Mouse (Mus musculus) forebrain, embryonic 14.5 days (tissue): Measurements from ENCODE around the gene Rnf126. TPM values are rescaled to one million over a fixed set of nuclear protein-coding genes. Genes with fewer than 3 reads are reported as not detected.

Source experiments
- ATAC-seq: fragments of 200-750 bp; cut with Nextera tagmentation; 2 replicates; pipeline ENCODE4 v1.8.0; 2017; ENCODE audit warnings: mild to moderate bottlenecking, moderate library complexity
- DNase-seq: peaks from one replicate; pipeline ENCODE4 v3.0.0-alpha.2; 2015; ENCODE audit warnings: low spot score
- H3K27ac ChIP-seq: fragments of 300-500 bp; sonication (generic); 2 replicates; pipeline ENCODE4 v1.5.1; 2014; ENCODE audit warnings: low read depth, mild to moderate bottlenecking, control low read depth, low read length, moderate library complexity
- H3K27me3 ChIP-seq: fragments of 300-500 bp; sonication (generic); replicated peaks from 2 replicates; pipeline ENCODE4 v1.6.1; 2014; ENCODE audit warnings: low read length, control low read depth, mixed read lengths; ENCODE audit not compliant: control insufficient read depth, insufficient read depth
- H3K36me3 ChIP-seq: fragments of 300-500 bp; sonication (generic); 2 replicates; pipeline ENCODE4 v1.6.1; 2014; ENCODE audit warnings: low read length, control low read depth; ENCODE audit not compliant: control insufficient read depth, insufficient read depth
- H3K4me1 ChIP-seq: fragments of 300-500 bp; sonication (generic); 2 replicates; pipeline ENCODE4 v1.6.1; 2014; ENCODE audit warnings: antibody characterized with exemption, low read length, control low read depth; ENCODE audit not compliant: control insufficient read depth, insufficient read depth
- H3K4me2 ChIP-seq: fragments of 300-500 bp; sonication (generic); 2 replicates; pipeline ENCODE4 v1.6.1; 2014; ENCODE audit warnings: mild to moderate bottlenecking, control low read depth, low read length
- H3K4me3 ChIP-seq: fragments of 300-500 bp; sonication (generic); 2 replicates; pipeline ENCODE4 v1.5.1; 2014; ENCODE audit warnings: low read depth, low read length, control low read depth
- H3K9ac ChIP-seq: fragments of 300-500 bp; sonication (generic); 2 replicates; pipeline ENCODE4 v1.6.1; 2014; ENCODE audit warnings: mild to moderate bottlenecking, low read length, control low read depth, moderate library complexity
- H3K9me3 ChIP-seq: fragments of 300-500 bp; sonication (generic); replicated peaks from 2 replicates; pipeline ENCODE4 v1.6.1; 2016; ENCODE audit warnings: low read length, control low read depth, mixed read lengths; ENCODE audit not compliant: control insufficient read depth
- WGBS: fragments of 180-500 bp; shearing (Covaris S2); extraction: QIAGEN DNeasy Blood & Tissue Kit; methylation state at CpG from one replicate; pipeline ENCODE4 v1.1.7; 2014; 5-methylcytosine and 5-hydroxymethylcytosine counted together
- polyA plus RNA-seq: library from polyadenylated mRNA; unstranded; fragments of >200 nt; fragmentation: Nextera tagmentation; extraction: Ambion mirVana; gene quantifications from 2 replicates; pipeline ENCODE4 v1.2.1, GENCODE M21; 2014

The Rnf126 gene
- polyA plus RNA-seq: 60.6 and 75.7 TPM in 2 replicates

- DNase-seq (peak; percentile 98), ATAC-seq (peak; percentile 90)
- WGBS: under 1% methylated on average over 74 of the region's 101 CpGs
- Histone ChIP-seq H3K9ac (peak within 1 kb of the TSS; percentile 96), H3K9me3 (no peaks in the 10 kb centered on the region), H3K27me3 (no peaks in the 10 kb centered on the region), H3K27ac (peak within 1 kb of the TSS; percentile 90), H3K36me3 (peaks cover 9% of the 10 kb centered on the region), H3K4me3 (peak within 1 kb of the TSS; percentile 94), H3K4me1 (peaks cover 14% of the 10 kb centered on the region), H3K4me2 (peak within 1 kb of the TSS; percentile 80)
Measured at GRCm38 (mm10) chr10:79766508-79767325, at the start of gene Rnf126. Gene Rnf126 (minus strand): TSS chr10:79766952.

GRCm38 (mm10) chr10:79815671-79816494 lies 49.1 kb upstream of the Rnf126 start:
- WGBS: 87% methylated on average over 12 of the region's 12 CpGs
- H3K36me3 ChIP-seq: peaks cover 90% of the 10 kb centered on the region

GRCm38 (mm10) chr10:79814271-79814842 lies 47.6 kb upstream of the Rnf126 start:
- Histone ChIP-seq H3K4me2 (no peak overlapping the region), H3K9me3 (no peaks in the 10 kb centered on the region), H3K27me3 (no peaks in the 10 kb centered on the region), H3K36me3 (peaks cover 85% of the 10 kb centered on the region), H3K9ac (no peak overlapping the region), H3K4me1 (no peaks in the 10 kb centered on the region), H3K4me3 (no peak overlapping the region), H3K27ac (no peak overlapping the region)
- ATAC-seq (no peak), DNase-seq (no peak)
- WGBS: 90% methylated on average over 5 of the region's 5 CpGs

More at GRCm38 (mm10) chr10:79815671-79816494, 49.1 kb upstream of the Rnf126 start:
- Histone ChIP-seq H3K27ac (no peak overlapping the region), H3K9ac (no peak overlapping the region), H3K4me1 (no peaks in the 10 kb centered on the region), H3K4me3 (no peak overlapping the region), H3K4me2 (no peak overlapping the region), H3K27me3 (no peaks in the 10 kb centered on the region), H3K9me3 (no peaks in the 10 kb centered on the region)
- DNase-seq: no peak
- no peak for ATAC-seq

- peak; percentile 86 for DNase-seq
- Histone ChIP-seq H3K9me3 (no peaks in the 10 kb centered on the region), H3K36me3 (peaks cover 87% of the 10 kb centered on the region), H3K27me3 (no peaks in the 10 kb centered on the region), H3K4me1 (no peaks in the 10 kb centered on the region), H3K9ac (no peak overlapping the region), H3K27ac (0 out of 2 replicates have a peak overlapping the region, but pooled peaks have one; percentile 9), H3K4me2 (no peak overlapping the region), H3K4me3 (no peak overlapping the region)
- peak; percentile 68 for ATAC-seq
- 28% methylated on average over 15 of the region's 15 CpGs for WGBS
Measured at GRCm38 (mm10) chr10:79811736-79812637, 45.2 kb upstream of the Rnf126 start.

GRCm38 (mm10) chr10:79808728-79809127 lies 42.0 kb upstream of the Rnf126 start:
- no peak overlapping the region for H3K27ac ChIP-seq

GRCm38 (mm10) chr10:79807826-79808225 lies 41.1 kb upstream of the Rnf126 start:
- no peak overlapping the region for H3K9ac ChIP-seq
- DNase-seq (no peak), ATAC-seq (no peak)
- H3K27me3 ChIP-seq: no peaks in the 10 kb centered on the region
- H3K27ac ChIP-seq: peak overlapping the region; percentile 48; the same call in 1 of the 2 replicates
- no peak overlapping the region for H3K4me3 ChIP-seq
- 68% methylated on average over 11 of the region's 11 CpGs for WGBS
- no peak overlapping the region for H3K4me2 ChIP-seq
- H3K4me1 ChIP-seq: peaks cover 17% of the 10 kb centered on the region
- H3K9me3 ChIP-seq: no peaks in the 10 kb centered on the region
- peaks cover 55% of the 10 kb centered on the region for H3K36me3 ChIP-seq

More at GRCm38 (mm10) chr10:79808728-79809127, 42.0 kb upstream of the Rnf126 start:
- no peak overlapping the region for H3K9ac ChIP-seq
- ATAC-seq (no peak), DNase-seq (no peak)
- H3K9me3 ChIP-seq: no peaks in the 10 kb centered on the region
- 90% methylated on average over 11 of the region's 11 CpGs for WGBS
- no peak overlapping the region for H3K4me2 ChIP-seq
- peaks cover 60% of the 10 kb centered on the region for H3K36me3 ChIP-seq
- H3K27me3 ChIP-seq: no peaks in the 10 kb centered on the region
- no peak overlapping the region for H3K4me3 ChIP-seq
- peaks cover 9% of the 10 kb centered on the region for H3K4me1 ChIP-seq

GRCm38 (mm10) chr10:79806972-79807371 lies 40.2 kb upstream of the Rnf126 start:
- H3K27ac ChIP-seq: no peak overlapping the region
- ATAC-seq (no peak), DNase-seq (no peak)
- H3K4me3 ChIP-seq: no peak overlapping the region
- H3K4me2 ChIP-seq: no peak overlapping the region
- peaks cover 26% of the 10 kb centered on the region for H3K4me1 ChIP-seq
- peaks cover 48% of the 10 kb centered on the region for H3K36me3 ChIP-seq
- H3K9me3 ChIP-seq: no peaks in the 10 kb centered on the region
- no peak overlapping the region for H3K9ac ChIP-seq
- no peaks in the 10 kb centered on the region for H3K27me3 ChIP-seq
- WGBS: 84% methylated on average over 10 of the region's 10 CpGs

GRCm38 (mm10) chr10:79806331-79806730 lies 39.6 kb upstream of the Rnf126 start:
- Histone ChIP-seq H3K27me3 (no peaks in the 10 kb centered on the region), H3K4me2 (no peak overlapping the region), H3K4me1 (peaks cover 28% of the 10 kb centered on the region), H3K27ac (no peak overlapping the region), H3K9ac (no peak overlapping the region), H3K9me3 (no peaks in the 10 kb centered on the region), H3K36me3 (peaks cover 41% of the 10 kb centered on the region), H3K4me3 (no peak overlapping the region)
- 87% methylated on average over 9 of the region's 9 CpGs for WGBS
- ATAC-seq: no peak
- no peak for DNase-seq
